Mouse (Mus musculus): Measurements from ENCODE around the gene Rab21.
"Not testable (repeated sequence)": the region's sequence is repeated elsewhere in the genome, so short reads cannot be mapped to it uniquely, and the experiment has no call there.

The Rab21 gene

DNA sequence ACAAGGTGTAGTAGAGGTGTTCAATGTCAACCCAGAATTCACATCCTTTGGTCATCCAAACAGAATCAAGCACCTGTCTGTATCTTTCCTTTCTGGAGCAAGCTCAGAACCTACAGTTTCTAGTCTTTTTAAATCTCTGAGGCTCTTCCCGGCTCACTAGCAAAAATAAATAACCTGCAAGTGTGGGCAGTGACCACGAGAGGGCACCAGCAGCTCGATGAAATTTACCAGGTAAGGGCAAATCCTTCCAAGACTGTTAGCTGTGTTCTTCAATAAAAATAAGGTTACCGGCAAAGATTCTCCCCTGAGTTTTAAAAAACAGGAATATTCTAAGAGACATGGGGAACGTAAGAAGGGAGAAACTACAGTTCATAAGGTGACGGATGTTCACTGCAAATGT lies 7.9 kb upstream of the Rab21 start:
- DNase-seq, result peak; percentile 80

DNA sequence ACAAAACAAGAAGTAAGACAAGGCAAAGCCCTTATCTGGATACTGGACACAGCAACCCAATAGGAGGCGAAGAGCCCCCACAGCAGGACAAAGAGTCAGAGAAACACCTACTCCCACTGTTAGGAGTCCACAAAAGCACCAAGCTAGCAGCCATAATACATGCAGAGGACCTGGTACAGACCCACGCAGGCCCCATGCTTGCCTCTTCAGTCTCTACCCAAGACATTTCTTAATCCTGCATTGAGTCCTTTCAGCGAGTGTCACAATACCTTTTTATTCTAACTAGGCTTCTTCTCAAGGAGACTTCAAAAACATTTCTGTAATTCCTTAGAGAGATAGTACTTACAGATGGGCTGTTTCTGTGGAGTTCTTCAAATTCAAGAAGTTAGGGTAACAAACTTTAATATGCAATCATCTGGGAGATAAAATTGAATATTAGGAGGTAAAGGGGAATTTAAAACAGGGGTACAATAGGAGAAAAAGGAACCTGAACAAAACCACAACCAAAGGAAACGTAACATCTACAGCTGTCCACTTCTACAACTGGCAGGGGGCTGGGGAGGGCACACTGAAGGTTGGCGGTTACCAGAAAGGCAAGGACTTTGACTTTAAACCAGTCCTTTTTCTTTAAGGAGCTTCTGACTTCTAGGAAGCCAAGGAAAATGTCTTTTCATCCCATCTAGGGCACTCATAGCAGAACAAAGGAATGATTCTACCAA lies 6.1 kb upstream of the Rab21 start:
- DNase-seq, result no peak

GRCm38 (mm10) chr10:115318388-115318787 lies 3.0 kb upstream of the Rab21 start:
- not testable (repeated sequence) for DNase-seq

DNA sequence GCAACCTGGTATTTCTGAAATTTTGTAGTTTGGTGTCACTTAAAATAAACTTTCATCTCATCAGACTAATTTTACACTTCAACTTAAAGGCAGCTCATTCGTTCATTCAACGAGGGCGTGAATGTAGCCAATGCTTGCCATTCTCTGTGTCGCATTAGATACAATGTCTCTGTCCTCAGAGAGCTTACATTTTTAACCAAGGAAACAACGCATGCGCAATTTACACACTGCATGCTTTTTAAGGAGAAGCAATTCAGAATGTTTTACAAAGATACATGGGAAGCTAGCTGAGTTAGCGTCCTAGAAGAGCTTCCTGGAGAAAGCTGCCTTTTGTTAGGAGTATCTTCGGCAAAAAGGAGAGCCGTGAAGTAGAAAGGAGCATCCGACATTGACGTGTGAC lies 919 bp upstream of the Rab21 start:
- no peak for DNase-seq

- DNase-seq, result peak; percentile 34
These were observed 577 bp downstream of the Rab21 start for GRCm38 (mm10) chr10:115314582-115315452.

- no peak for DNase-seq
These were observed 1.2 kb downstream of the Rab21 start for GRCm38 (mm10) chr10:115314287-115314581.

DNA sequence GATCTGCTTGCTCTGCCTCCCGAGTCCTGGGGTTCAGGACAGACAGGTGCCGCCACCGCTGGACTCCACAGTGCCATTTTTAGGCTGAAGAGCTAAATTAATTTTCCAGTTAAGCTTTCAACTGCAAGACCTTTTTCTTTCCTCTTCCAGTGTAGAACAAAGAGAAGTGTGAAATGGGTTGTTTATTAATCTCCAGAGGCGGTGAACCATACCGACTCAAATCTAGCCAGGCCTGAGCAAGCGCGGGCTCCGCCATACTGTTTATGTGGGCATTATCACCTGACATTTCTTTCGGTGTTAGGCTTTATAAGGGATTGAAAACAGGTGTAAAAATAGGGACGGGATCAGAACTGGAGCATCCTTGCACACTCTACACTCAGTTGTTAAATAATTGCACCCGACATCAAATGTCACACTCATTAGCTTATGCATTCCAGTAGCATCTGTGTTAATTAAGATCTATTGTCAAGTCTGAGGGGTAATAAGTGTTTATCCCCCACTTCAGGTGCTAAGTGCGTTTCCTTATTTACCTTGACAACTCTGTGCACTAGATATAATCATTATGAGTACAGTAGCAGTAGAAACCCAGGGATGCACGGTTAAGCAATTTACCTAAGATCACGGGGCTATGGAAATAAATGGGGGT lies 1.6 kb downstream of the Rab21 start:
- no peak for DNase-seq

GRCm38 (mm10) chr10:115312732-115313131 lies 2.7 kb downstream of the Rab21 start:
- no peak for DNase-seq

DNA sequence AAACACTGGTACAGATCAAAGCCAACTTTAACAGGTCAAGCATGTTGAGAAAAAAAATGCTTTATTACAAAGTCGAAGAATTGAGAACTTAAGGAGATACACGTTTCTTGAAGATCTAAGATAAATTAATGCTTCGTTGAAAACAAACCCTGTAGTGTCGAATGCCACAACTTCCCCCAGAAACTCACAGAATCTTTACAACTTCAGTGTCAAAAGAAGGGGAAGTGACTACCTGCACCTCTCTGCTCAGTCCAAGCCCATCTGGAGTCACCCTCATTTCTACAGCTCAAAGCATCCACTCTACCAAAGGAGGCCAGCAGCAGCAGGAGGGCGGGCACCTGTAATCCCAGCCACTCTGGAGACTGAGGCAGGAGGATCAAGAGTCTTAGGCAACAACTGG lies 3.2 kb downstream of the Rab21 start:
- no peak for DNase-seq

DNA sequence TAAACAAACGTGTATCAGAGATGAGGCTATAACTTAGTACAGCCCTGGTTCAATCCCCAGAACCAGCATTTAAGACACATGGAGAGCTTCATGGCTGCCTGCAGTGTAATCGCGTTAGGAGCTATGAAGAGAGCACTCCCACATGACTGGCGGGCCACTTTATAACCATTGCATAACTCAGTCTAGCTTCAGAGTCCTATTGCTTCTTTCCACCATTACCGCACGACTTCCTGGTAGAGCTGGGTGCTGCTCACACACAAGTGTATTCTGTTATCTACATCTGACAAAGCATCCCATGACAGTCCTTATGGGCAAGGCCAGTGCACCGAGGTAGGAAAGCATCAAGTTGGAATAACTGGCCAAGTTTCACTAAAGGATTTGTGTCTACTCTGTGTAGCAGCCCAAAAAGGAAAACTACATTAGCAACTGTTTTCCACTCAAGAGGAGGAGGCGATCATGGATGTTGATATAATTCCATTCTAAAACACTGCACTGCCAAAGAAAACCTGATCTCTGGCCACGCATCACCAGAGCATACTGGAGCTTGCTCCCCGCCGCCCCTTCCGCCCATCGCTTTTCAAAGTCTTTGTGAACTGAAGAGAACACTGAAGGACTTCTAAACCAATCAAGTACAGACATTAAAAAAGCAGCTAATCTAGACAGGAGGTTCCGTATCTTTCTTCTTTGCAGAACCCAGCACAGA lies 4.0 kb downstream of the Rab21 start:
- DNase-seq, result no peak

DNA sequence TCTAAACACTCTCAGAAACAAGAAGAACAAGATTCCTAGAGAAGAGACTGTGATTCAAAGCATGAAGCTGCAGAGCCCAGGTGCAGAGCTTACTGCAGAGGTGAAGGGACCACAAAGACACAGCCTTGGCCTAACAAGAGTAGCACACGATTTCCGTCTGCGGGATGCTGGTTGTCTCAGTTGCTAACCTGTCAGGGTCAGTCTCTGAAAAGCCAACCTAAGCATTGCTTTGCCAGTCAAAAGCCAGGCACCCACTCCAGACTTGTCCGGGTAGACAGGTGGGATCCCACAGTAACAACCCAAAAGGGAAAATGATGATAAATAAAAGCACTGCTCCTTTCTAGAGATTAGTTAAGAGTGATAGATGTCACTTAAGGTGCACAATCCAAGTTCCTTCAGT lies 6.2 kb downstream of the Rab21 start:
- no peak for DNase-seq

DNA sequence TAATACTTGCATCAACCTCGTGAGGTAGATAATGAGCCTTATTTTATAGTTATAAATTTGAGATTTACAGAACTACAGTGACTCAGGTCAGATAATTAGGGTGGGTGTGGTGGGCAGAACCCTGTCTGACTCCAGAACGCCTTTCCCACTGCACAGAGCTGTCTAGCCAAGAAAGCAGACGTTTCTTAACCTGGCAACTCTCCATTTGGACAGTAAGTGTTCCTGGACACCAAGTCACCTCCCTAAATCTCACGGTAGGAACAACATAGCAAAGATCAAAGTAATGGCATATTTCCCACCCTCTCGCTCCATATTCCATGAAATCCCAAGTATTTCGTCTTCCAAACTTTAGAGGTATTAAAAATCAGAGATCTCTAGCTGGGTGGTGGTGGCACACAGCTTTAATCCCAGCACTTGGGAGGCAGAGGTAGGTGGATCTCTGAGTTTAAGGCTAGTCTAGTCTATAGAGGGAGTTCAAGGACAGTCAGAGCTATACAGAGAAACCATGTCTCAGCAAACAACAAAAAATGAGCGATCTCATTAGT lies 8.0 kb downstream of the Rab21 start:
- no peak for DNase-seq

GRCm38 (mm10) chr10:115298683-115299082 lies 16.7 kb downstream of the Rab21 start:
- no peak for DNase-seq

DNA sequence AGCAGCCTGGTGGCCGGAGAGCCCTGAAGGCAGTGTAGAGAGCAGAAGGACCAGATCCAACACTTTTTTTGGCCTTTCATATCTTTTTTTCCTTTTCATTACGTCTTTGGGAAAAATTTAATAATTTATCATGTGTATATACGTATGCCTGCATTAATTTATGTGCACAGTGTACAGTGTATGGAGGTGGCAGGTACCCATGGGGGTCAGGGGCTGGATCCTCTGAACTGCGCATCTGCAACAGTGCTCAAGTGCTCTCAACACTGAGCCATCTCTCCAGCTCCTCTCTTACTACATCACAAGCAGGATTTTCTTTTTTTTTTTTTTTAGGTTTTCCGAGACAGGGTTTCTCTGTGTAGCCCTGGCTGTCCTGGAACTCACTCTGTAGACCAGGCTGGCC lies 17.8 kb downstream of the Rab21 start:
- DNase-seq, result no peak

GRCm38 (mm10) chr10:115296401-115296935 lies 18.9 kb downstream of the Rab21 start:
- DNase-seq, result no peak

DNA sequence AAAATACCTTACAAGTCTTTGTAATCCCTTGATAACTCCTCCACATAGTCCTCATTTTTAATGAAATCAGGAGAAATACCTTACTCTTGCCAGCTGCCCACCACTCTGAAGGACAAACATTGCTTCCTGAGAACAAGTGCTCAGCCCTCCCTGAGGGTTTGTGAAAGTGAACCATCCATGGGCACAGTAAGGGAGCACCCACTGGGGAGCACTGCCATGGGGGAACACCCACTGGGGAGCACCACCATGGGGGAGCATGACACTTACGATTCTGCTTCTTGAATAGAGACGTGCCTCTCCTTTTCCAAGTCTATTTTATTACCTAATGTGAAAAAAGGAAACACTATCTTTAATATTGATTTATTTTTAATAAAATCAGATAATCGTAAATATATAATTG lies 20.2 kb downstream of the Rab21 start:
- DNase-seq, result no peak

DNA sequence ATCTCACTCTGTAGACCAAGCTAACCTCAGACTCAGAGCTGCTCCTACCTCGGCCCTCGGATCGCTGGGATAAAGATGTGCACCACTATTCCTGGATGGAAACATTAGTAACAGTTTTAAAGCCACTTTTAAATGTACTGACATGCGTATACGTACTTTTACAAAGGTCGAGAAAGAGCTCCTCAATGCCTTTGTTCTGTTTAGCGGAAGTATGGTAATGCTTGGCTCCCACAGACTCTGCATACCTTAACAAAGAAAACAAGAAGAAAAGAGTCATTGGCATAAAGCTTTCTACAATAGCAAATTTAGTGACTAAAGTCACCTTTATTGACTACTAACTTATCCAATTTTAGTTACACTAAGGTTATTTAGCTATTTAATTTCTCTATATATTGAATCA lies 20.7 kb downstream of the Rab21 start:
- DNase-seq, result no peak

DNA sequence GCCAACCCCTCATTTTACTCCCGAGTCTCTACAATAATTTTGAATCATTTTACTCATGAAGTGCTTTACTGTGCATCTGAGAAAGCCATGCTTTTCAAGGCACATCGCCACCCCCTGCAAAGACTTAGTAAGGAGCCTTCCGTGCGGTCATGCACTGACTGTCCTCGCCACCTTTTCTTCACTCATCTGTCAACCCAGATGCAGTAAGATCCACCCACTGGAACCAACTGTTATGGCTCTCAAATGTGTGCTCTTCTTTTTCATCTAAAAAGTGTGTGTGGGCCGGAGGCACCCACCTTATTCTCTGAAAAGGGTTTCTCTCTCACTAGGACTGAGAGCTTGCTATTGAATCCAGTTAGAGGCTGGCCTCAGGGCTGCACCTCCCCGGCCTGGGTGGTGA lies 21.4 kb downstream of the Rab21 start:
- no peak for DNase-seq

- DNase-seq, result no peak
These were observed 24.7 kb downstream of the Rab21 start for GRCm38 (mm10) chr10:115290671-115291070.

GRCm38 (mm10) chr10:115288856-115289255 lies 26.5 kb downstream of the Rab21 start:
- no peak for DNase-seq

GRCm38 (mm10) chr10:115284170-115284569 lies 31.2 kb downstream of the Rab21 start:
- no peak for DNase-seq

GRCm38 (mm10) chr10:115281381-115281780 lies 34.0 kb downstream of the Rab21 start:
- DNase-seq, result no peak

DNA sequence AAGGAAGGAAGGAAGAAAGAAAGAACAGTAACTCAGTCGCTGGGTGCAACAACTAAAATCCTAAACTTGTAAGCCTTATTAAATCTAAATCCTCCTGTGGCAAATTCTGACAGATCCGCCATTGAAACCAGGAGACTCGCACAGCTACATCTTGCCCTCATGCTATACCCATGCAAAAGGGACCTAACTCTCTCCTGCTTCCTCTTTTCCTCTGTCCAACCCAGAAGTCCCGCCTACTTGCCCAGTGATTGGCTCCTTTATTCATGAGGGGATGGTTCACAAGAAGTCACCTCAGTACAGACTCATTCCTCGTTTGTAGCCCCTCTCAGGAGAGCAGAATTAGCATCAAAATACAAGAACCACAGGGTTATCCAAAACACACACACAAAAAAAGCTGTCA lies 43.7 kb downstream of the Rab21 start:
- DNase-seq, result no peak

Data from lung, postnatal 14 days (tissue).